Mouse (Mus musculus) lung, adult 18-20 months (tissue): ENCODE measurements around the gene Il4ra.

Experiments
- DNase-seq, 2 experiments: peaks; one replicate each; pipeline ENCODE4 v3.0.0; 2022; ENCODE audit warnings: mixed read lengths in 2 of 2

The Il4ra gene

GRCm38 (mm10) chr7:125601280-125601670 lies 49.4 kb downstream of the Il4ra start:
- no peak for DNase-seq

GRCm38 (mm10) chr7:125601821-125602448 lies 50.0 kb downstream of the Il4ra start:
- DNase-seq, result no peak

- peak in 1 of 2 experiments; percentile 41 for DNase-seq
These were observed 51.3 kb downstream of the Il4ra start, which contains the start of gene Il21r for GRCm38 (mm10) chr7:125603185-125603631. Gene Il21r (plus strand): TSS chr7:125603429.

GRCm38 (mm10) chr7:125604362-125605319 lies 52.7 kb downstream of the Il4ra start:
- DNase-seq, result no peak

GRCm38 (mm10) chr7:125605725-125606139 lies 53.8 kb downstream of the Il4ra start:
- DNase-seq, result peak in 1 of 2 experiments; percentile 39

- DNase-seq, result peak in 1 of 2 experiments; percentile 49
These were observed 54.6 kb downstream of the Il4ra start for GRCm38 (mm10) chr7:125606265-125607164.

GRCm38 (mm10) chr7:125607384-125608182 lies 55.7 kb downstream of the Il4ra start:
- no peak for DNase-seq

- no peak for DNase-seq
These were observed 56.3 kb downstream of the Il4ra start for GRCm38 (mm10) chr7:125608183-125608688.

GRCm38 (mm10) chr7:125613579-125613978 lies 61.7 kb downstream of the Il4ra start:
- no peak for DNase-seq

- DNase-seq, result no peak
These were observed 63.5 kb downstream of the Il4ra start for GRCm38 (mm10) chr7:125615453-125615852.

- no peak for DNase-seq
These were observed 66.1 kb downstream of the Il4ra start for GRCm38 (mm10) chr7:125618016-125618415.

GRCm38 (mm10) chr7:125620077-125620476 lies 68.2 kb downstream of the Il4ra start:
- DNase-seq, result no peak

GRCm38 (mm10) chr7:125622741-125623685 lies 71.1 kb downstream of the Il4ra start:
- peak; percentile 51 to 60 for DNase-seq

- no peak for DNase-seq
These were observed 73.3 kb downstream of the Il4ra start for GRCm38 (mm10) chr7:125625219-125625618.

- no peak for DNase-seq
These were observed 73.9 kb downstream of the Il4ra start for GRCm38 (mm10) chr7:125625829-125626228.
